Mouse (Mus musculus): ENCODE measurements around the gene Ciao1.

GRCm38 (mm10) chr2:127248334-127249004 is 853 bp upstream of the Ciao1 start:
- TF ChIP-seq POLR2A (IDR thresholded peaks at IDR 0.05; ENCODE audit: insufficient read depth, low read depth, low read length) (no peak), CTCF (IDR thresholded peaks at IDR 0.05; ENCODE audit: insufficient read depth, low read depth, low read length) (no peak)
